Mouse (Mus musculus): ENCODE data around the gene Ctdsp2. TPM values are rescaled to one million over a fixed set of nuclear protein-coding genes. Genes with fewer than 3 reads are reported as not detected.

The Ctdsp2 gene
- polyA plus RNA-seq (2017; shearing (Covaris generic)) = 10 to 100 TPM; 35.4 to 37.8 TPM

GRCm38 (mm10) chr10:126978277-126978994 lies at the start of gene Ctdsp2:
Ctdsp2 (plus strand) TSS chr10:126978717.
- peak; percentile 79 for ATAC-seq

GRCm38 (mm10) chr10:126928819-126929206 lies 49.7 kb upstream of the Ctdsp2 start:
- ATAC-seq = no peak

GRCm38 (mm10) chr10:126929543-126929942 lies 49.0 kb upstream of the Ctdsp2 start:
- no peak for ATAC-seq

GRCm38 (mm10) chr10:126930270-126931121 lies 48.0 kb upstream of the Ctdsp2 start:
- no peak for ATAC-seq

- no peak for ATAC-seq
Observed at GRCm38 (mm10) chr10:126931123-126931759, 47.3 kb upstream of the Ctdsp2 start.

GRCm38 (mm10) chr10:126931760-126932139 lies 46.8 kb upstream of the Ctdsp2 start:
- ATAC-seq = no peak

- ATAC-seq = no peak
Observed at GRCm38 (mm10) chr10:126934561-126934960, 44.0 kb upstream of the Ctdsp2 start.

GRCm38 (mm10) chr10:126935121-126935520 lies 43.4 kb upstream of the Ctdsp2 start:
- ATAC-seq = no peak

- no peak for ATAC-seq
Observed at GRCm38 (mm10) chr10:126935556-126936381, 42.7 kb upstream of the Ctdsp2 start.

GRCm38 (mm10) chr10:126940949-126941348 lies 37.6 kb upstream of the Ctdsp2 start:
- ATAC-seq = no peak

- ATAC-seq = no peak
Observed at GRCm38 (mm10) chr10:126945531-126945930, 33.0 kb upstream of the Ctdsp2 start.

- no peak for ATAC-seq
Observed at GRCm38 (mm10) chr10:126949824-126950223, 28.7 kb upstream of the Ctdsp2 start.

- ATAC-seq = no peak
Observed at GRCm38 (mm10) chr10:126950572-126950971, 27.9 kb upstream of the Ctdsp2 start.

GRCm38 (mm10) chr10:126952375-126952774 lies 26.1 kb upstream of the Ctdsp2 start:
- ATAC-seq = no peak

- no peak for ATAC-seq
Observed at GRCm38 (mm10) chr10:126953029-126953471, 25.5 kb upstream of the Ctdsp2 start.

- no peak for ATAC-seq
Observed at GRCm38 (mm10) chr10:126956692-126957358, 21.7 kb upstream of the Ctdsp2 start.

- no peak for ATAC-seq
Observed at GRCm38 (mm10) chr10:126957359-126958107, 21.0 kb upstream of the Ctdsp2 start.

GRCm38 (mm10) chr10:126960496-126960895 lies 18.0 kb upstream of the Ctdsp2 start:
- no peak for ATAC-seq

GRCm38 (mm10) chr10:126961757-126962156 lies 16.8 kb upstream of the Ctdsp2 start:
- no peak for ATAC-seq

GRCm38 (mm10) chr10:126962271-126962965 lies 16.1 kb upstream of the Ctdsp2 start:
- ATAC-seq = no peak
